Mouse (Mus musculus): ENCODE results near the gene Nfkbil1. TPM values are rescaled to one million over a fixed set of nuclear protein-coding genes. Genes with fewer than 3 reads are reported as not detected.
"Not testable (repeated sequence)": the region's sequence is repeated elsewhere in the genome, so short reads cannot be mapped to it uniquely, and the experiment has no call there.

The Nfkbil1 gene
- total RNA-seq, 2 experiments from 2014 or later: 15.5 to 20.1 TPM

DNA sequence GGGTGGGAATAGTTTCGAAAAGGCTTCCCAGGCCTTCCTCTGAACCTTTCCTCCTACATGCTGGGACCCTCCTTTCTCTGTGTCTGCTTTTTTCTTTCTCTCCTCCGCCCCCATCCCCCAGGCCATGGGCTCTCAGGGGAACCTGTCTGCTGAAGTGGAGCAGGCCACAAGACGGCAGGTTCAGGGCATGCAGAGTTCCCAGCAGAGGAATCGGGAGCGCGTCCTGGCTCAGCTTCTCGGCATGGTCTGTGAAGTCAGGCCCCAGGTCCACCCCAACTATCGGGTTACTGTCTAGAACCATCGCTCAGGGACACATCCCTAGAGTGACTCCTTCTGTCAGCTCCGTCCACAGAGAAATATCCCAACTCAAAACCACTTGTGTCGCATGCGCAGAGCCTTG lies 1.9 kb upstream of the Nfkbil1 start:
- DNase-seq: no peak

DNA sequence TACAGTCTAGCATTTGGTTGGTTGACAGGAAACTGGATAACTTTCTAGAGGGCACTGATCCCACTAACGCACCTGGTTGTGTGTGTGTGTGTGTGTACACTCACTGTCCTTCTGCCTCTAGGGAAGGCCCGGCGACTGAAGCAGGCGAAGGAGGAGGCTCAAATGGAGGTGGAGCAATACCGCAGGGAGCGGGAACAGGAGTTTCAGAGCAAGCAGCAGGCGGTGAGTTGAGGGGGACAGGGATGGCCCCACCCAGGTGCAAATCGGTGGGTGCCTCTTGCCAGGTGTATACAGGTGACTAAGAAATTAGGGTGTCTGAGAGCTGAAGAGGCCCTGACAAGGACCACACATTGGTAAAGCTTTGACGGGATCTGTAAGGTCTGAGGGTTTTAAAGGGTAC lies 1.4 kb upstream of the Nfkbil1 start:
- no peak for DNase-seq

DNA sequence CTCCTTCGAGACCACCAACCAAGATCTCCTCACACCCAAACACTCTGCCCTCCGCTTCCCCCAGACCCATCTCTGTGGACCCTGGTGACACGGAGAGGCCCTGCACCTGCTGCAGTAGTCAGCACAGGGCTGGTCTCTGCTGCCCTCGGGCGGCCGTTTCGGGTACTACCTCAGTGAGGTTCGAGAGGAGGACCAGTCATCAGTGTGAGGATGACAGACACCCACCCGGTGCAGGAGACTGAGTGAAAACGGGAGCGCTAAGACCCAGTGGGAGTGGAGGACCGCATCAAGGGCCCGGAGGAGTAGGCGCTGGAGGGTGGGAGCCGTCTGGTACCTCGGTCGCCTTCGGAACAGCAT lies 776 bp upstream of the Nfkbil1 start:
- DNase-seq: peak; percentile 97 to 98

DNA sequence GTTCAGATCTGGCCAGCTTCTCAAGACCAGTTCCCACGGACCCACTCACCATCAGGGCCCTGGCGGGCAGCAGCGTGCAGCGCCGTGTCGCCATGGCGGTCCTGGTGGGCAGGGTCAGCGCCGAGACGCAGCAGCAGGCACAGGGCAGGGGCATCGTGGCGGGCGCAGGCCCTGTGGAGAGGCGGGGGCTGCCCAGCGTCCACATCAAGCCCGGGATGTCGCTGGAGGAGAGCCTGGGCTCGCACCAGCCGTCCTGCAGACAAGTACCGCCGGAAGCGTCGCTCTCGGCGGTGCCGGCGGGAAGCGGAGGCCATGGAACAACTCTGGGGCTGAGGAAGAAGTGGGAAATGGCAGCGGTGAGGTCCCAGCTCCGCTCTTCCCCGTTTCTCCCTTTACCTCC lies 689 bp downstream of the Nfkbil1 start:
- DNase-seq: peak; percentile 59 to 69

DNA sequence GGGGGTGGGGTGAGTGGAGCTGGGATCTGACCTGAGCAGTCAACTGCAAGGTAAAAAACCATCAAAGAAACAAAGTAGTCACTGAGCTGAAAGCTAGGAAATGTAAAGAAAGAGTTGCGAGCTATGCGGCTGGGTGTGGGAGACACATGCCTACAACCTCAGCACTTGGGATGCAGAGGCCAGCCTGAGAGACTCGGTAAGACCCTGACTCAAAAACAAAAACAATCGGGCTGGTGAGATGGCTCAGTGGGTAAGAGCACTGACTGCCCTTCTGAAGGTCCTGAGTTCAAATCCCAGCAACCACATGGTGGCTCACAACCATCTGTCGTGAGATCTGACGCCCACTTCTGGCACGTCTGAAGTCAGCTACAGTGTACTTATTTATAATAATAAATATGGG lies 1.5 kb downstream of the Nfkbil1 start:
- DNase-seq: not testable (repeated sequence)

DNA sequence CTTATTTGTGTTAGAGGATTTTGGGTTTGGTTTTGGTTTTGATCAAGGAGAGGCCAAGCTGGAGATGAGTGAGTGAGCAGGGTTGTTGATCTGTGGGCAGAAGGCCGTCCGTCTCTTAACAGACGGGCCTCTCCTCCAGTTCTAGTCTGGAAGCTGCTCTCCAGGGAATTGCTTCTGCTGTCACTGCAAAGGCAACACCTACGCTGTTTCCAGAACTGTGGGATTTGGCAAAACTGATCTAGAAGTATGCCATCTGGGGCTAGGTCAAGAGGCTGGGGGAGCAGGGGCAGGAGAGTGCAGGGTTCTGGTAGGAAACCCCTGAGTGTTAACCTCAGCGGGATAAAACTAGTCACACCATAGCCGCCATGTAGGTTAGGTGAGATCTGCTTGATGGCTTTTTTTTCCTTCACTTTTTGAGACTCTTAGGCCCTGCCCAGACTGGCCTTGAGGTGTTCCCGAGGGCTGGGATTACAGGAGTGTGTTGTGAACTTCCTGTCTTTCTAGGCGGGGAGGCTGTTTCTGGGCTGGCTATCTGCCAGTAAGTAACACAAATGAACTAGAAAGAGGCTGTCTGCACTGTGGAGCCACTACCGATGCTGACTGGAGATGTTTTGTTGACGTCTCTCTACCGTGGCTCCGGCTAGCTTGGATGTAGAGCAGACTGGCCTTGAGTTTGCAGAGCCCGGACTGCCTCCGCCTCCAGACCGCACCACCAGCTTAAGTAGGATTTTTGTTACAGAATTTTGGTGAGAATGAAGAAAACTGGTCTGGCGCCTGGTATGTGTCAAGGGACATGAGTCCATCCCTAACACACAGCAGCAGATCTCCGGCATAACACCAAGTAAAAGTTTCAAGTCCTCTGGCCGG lies 2.2 kb downstream of the Nfkbil1 start, which contains the start of gene Atp6v1g2:
Gene Atp6v1g2, plus strand, starts transcription at position 547 of the 867 bp plus-strand sequence.
- peak; percentile 43 for DNase-seq

DNA sequence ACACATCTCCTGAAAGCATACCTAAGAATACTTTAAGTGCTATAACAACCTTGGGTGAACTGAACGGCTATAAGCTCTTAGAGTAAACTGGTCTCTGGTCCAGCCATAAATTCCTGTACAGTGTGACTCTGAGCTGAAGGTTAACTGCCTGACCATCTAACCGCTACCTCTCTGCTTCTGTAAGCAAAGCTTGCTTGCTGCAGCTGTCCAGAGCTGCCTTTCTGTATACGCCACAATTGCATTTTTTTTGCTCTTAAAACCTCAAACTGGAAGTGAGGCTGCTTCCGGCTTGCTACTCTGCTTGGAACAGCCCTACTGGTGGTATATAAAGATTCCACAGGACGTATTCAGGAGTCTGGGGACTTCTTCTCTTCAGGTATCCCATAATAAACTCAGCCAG lies 2.9 kb downstream of the Nfkbil1 start:
- no peak for DNase-seq

DNA sequence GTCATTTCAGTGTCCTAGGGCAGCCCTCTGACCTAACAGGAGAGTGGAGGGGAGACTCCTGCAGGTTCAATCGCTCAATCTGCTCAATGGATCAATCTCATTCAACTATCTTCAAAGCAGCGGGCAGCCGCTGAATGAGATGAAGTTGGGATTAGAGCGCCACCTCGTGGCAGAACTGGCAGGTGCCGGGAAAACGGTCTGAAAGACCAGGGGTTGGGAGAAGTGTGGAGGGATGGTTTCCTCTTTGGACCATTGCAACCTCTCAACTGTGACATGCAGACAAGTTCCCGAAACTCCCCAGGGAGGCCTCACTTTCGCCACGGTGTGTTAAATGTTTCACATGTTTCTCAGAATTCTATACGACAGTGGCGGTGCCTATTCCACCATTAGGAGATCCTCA lies 3.5 kb downstream of the Nfkbil1 start:
- peak; percentile 87 to 89 for DNase-seq

- DNase-seq: peak in 1 of 2 experiments; percentile 44
These were observed 4.6 kb downstream of the Nfkbil1 start for GRCm38 (mm10) chr17:35231022-35231421.

DNA sequence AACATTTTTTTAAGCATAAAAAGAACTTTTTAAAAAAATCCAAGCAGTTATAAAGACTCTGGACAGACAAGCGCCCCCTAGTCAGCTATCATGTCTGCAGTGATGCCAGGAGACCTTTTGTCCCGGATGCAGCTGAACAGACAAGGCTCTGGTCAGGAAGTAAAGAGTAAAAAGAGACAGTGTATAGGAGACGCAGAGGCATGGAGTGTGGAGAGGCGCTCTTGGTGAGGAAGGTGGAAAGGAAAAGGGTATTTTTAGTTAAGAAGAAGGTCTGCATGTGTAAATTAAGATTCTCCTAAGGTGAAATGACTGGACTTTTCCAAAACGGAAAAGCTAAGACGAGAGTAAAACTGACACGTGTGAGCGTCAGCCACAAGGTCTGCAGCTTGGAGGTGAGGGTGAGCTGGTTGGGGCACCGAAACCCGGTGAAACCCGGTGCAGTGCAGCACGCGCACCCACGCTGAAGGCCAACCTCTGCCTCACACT lies 9.0 kb downstream of the Nfkbil1 start:
- no peak for DNase-seq

- no peak for DNase-seq
These were observed 10.1 kb downstream of the Nfkbil1 start for GRCm38 (mm10) chr17:35225456-35225855.

DNA sequence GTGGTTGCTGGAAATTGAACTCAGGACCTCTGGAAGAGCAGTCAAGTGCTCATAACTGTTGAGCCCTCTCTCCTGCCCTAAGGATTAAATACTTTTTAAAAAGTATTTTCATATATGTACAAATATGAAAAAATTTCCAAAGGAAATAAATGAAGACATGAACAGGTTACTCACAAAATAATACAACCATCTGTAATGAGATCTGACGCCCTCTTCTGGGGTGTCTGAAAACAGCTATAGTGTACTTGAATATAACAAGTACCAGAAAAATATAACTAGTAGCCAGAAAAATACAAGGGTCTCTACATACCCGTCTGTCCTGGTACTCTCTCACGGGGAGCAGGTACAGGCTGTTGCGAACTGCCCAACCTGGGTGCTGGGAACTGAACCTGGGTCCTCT lies 11.0 kb downstream of the Nfkbil1 start:
- no peak for DNase-seq

GRCm38 (mm10) chr17:35222299-35222698 lies 13.3 kb downstream of the Nfkbil1 start:
- DNase-seq: no peak

DNA sequence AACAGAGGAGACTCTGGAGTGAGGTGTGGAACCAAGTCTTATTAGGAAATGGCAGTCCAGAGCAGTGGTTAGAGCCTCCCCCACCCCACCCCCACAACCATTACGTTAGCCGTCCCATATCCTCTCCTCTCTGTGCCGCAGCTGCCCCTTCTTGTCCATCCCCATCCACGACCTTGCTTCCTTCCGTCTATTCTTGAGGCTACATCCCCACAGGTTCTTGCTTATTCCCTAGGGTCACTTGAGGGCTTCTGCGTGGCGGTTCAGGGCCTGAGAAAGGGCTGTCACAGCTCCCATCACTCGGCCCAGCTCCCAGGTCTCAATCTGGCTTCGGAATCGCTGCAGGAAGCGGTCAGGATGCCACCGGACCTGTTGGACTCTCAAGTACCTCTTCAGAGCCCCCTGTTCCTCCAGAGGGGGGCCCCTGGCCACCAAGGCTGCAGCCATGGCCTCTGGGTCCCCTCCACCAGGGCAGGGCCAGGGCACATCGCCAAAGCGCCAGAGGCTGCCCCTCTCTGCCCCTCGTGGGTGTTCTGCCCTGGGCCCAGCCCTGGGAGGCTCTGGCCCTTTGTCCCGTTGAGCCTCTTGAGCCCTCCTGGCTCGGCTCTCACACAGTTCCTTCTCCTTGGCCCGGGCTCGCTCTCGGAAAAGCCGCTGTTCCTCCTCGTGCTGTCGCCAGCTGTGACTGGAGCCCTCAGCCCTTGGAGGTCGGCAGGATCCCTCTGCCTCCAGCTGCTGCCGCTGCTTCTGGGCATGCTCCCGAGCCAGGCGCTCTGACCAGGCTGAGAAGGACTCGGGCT lies 15.2 kb downstream of the Nfkbil1 start, which contains the start of gene Gm16181:
Gene Gm16181, plus strand, starts transcription at position 679 of the 797 bp plus-strand sequence.
- no peak for DNase-seq

DNA sequence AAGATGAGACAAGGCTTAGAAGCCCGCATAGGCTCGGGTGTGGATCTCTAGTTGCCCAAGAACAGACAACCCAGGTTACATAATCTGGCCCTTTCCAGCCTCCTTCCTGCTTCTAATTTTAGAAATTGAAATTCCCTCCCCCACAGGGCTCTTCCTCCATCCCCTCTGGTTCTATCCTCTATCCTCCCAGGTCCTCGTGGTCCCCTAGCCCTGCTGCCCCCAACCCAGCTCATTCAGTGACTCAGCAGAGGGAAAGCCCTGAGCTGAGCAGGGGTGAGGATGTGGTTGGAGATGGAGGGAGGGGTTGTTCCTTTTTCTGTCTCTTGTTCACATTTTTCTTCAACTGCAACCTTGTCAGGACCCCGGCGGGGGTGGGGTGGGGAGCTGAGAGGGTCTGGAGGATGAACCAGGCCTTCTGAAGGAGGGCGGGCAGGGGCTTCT lies 16.0 kb downstream of the Nfkbil1 start:
- DNase-seq: no peak

- peak; percentile 48 to 62 for DNase-seq
These were observed 16.9 kb downstream of the Nfkbil1 start for GRCm38 (mm10) chr17:35218516-35219193.

- no peak for DNase-seq
These were observed 22.5 kb downstream of the Nfkbil1 start for GRCm38 (mm10) chr17:35213071-35213470.

DNA sequence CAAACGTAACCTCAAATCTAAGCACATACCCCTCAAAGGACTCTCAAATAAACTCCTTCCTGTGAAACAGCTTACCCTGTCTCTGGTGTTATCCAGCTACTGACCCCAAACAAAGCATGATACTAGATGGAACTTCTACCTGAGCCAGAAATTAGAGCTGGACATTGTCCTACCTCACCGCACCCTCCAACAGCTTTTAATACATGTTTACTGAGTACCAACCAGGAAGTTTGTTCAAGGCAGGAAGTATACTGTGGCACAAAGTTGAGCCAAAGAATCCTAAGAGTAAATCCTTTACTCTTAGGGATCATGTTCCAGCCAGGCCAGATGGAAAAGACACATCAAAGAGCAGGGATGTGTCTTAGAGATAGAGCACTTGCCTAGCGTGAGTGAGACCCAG lies 25.0 kb downstream of the Nfkbil1 start:
- no peak for DNase-seq

- DNase-seq: no peak
These were observed 25.6 kb downstream of the Nfkbil1 start for GRCm38 (mm10) chr17:35209785-35210535.

DNA sequence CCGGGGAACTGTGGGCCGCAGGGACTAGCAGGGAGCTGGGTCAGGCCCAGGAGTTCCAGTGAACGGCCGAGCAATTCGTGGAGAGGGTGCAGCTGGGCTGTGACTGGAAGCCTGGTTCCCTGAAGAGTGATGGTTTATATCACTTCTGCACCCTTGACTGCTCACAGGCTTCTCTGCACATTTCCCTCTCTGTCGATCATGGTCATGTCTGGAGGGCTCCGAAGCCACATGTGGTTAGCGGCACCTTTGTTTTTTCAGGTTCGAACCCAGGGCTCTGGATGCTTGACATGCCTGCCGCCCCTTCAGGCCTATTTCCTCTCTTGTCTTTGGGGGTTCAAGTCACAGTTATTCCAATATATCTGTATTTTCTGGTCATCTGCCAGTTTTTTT lies 30.2 kb downstream of the Nfkbil1 start:
- DNase-seq: no peak

Measured in adrenal gland, postnatal 36 days (tissue).